Mouse (Mus musculus): Measurements from ENCODE around the gene Smarcd3. TPM values are rescaled to one million over a fixed set of nuclear protein-coding genes. Genes with fewer than 3 reads are reported as not detected.

Gene Smarcd3
- polyA plus RNA-seq, 1 experiment from 2014 or later: 46.2 TPM

DNA sequence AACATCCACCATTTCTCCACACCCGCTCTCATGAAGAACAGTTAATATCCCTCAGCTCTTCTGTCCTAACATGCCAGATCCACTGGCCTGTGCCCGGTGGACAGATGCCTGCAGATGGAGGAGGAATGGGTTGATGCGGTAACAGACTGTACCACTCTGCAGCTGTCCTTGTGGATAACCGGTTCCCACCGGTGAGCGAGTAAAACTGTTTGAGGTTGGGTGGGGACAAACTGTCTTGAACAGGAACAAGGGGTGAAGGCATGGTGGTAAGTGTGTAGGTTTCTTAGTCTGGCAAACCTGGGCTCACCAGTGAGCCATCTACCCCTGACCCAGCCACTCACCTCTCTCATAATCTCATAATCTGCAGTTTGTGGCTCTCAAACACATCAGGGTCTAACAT, 27.1 kb upstream of the Smarcd3 start:
- no peak for ATAC-seq (replicated peaks; ENCODE audit: insufficient number of reproducible peaks, low FRiP score, low TSS enrichment, low read depth)
- WGBS: 80% methylated on average over 6 of the region's 6 CpGs
- H3K4me2 ChIP-seq (ENCODE audit: low read depth, low read length): no peak overlapping the region

DNA sequence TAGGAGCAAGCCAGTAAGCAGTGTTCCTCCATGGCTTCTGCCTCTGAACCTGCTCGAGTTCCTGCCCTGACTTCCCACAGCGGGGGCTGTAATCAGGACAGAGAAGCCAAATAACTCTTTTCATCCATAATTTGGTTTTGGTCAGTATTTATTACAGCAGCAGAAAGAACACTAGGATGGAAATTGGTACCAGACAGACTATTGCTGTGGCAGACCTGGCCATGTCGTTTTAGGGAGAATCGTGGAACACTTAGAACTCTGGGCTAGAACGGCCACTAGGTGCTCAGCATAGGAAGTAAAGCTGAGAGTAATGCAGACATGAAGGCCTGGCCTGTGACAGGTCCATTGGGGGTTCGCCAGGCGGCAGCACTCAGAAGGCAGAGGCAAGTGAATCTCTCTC, 25.5 kb upstream of the Smarcd3 start:
- H3K27ac ChIP-seq (replicated peaks; ENCODE audit: low read depth, low read length): no peak overlapping the region
- DNase-seq (ENCODE audit: low spot score) (no peak), ATAC-seq (replicated peaks; ENCODE audit: insufficient number of reproducible peaks, low FRiP score, low TSS enrichment, low read depth) (no peak)
- no peaks in the 10 kb centered on the region for H3K36me3 ChIP-seq (replicated peaks; ENCODE audit: control insufficient read depth, insufficient read depth, low read depth, low read length)
- no peak overlapping the region for H3K4me3 ChIP-seq (ENCODE audit: low read depth, low read length)
- H3K4me2 ChIP-seq (ENCODE audit: low read depth, low read length): no peak overlapping the region
- H3K4me1 ChIP-seq (ENCODE audit: control insufficient read depth, insufficient read depth, low read length): no peaks in the 10 kb centered on the region
- no peaks in the 10 kb centered on the region for H3K9me3 ChIP-seq (replicated peaks; ENCODE audit: control insufficient read depth, low read length)
- H3K27me3 ChIP-seq (ENCODE audit: control insufficient read depth, insufficient read depth, low read length): no peaks in the 10 kb centered on the region
- H3K9ac ChIP-seq (replicated peaks; ENCODE audit: low read length): no peak overlapping the region
- 74% methylated on average over 7 of the region's 7 CpGs for WGBS

More for the DNA sequence above, 27.1 kb upstream of the Smarcd3 start:
- H3K27me3 ChIP-seq (ENCODE audit: control insufficient read depth, insufficient read depth, low read length): no peaks in the 10 kb centered on the region
- no peaks in the 10 kb centered on the region for H3K4me1 ChIP-seq (ENCODE audit: control insufficient read depth, insufficient read depth, low read length)
- H3K9me3 ChIP-seq (replicated peaks; ENCODE audit: control insufficient read depth, low read length): no peaks in the 10 kb centered on the region
- DNase-seq (ENCODE audit: low spot score): no peak
- H3K4me3 ChIP-seq (ENCODE audit: low read depth, low read length): no peak overlapping the region
- H3K36me3 ChIP-seq (replicated peaks; ENCODE audit: control insufficient read depth, insufficient read depth, low read depth, low read length): no peaks in the 10 kb centered on the region
- no peak overlapping the region for H3K27ac ChIP-seq (replicated peaks; ENCODE audit: low read depth, low read length)
- no peak overlapping the region for H3K9ac ChIP-seq (replicated peaks; ENCODE audit: low read length)

DNA sequence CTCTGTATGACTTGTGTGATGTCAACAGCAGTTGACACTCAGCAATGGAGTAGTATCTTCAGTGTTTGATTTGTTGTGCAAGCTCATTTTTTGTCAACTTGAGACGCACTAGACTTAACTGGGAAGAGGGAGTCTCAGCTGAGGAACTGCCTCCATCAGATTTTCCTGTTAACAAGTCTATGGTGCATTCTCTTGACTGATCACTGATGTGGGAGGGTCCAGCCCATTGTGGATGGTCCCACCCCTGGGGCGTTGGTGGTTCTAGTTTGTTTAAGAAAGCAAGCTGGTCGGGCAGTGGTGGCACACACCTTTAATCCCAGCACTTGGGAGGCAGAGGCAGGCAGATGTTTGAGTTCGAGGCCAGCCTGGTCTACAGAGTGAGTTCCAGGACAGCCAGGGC, 25.0 kb upstream of the Smarcd3 start:
- Histone ChIP-seq H3K36me3 (replicated peaks; ENCODE audit: control insufficient read depth, insufficient read depth, low read depth, low read length) (no peaks in the 10 kb centered on the region), H3K9me3 (replicated peaks; ENCODE audit: control insufficient read depth, low read length) (no peaks in the 10 kb centered on the region), H3K27ac (replicated peaks; ENCODE audit: low read depth, low read length) (no peak overlapping the region), H3K27me3 (ENCODE audit: control insufficient read depth, insufficient read depth, low read length) (no peaks in the 10 kb centered on the region), H3K4me2 (ENCODE audit: low read depth, low read length) (no peak overlapping the region), H3K4me3 (ENCODE audit: low read depth, low read length) (no peak overlapping the region), H3K4me1 (ENCODE audit: control insufficient read depth, insufficient read depth, low read length) (no peaks in the 10 kb centered on the region), H3K9ac (replicated peaks; ENCODE audit: low read length) (no peak overlapping the region)
- WGBS: 69% methylated on average over 4 of the region's 4 CpGs
- no peak for ATAC-seq (replicated peaks; ENCODE audit: insufficient number of reproducible peaks, low FRiP score, low TSS enrichment, low read depth)
- DNase-seq (ENCODE audit: low spot score): no peak

DNA sequence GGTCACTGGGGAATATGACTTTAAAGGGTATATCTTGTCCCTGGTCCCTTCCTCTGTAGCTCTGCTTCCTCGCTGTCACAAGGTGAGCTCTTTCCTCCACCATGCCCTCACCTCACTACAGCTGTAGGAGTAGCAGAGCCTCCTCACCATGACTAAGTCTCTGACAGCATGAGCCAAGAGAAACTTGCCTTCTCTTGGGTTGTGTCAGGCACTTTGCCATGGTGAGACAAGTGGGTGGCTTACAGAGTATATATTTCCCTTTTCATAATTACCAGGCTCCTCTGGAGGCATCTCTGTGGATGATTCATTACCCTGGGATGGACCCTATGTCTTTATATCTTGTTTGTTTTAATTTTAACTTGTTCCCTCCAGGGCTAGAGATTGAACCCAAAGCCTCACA, 21.2 kb upstream of the Smarcd3 start:
- Histone ChIP-seq H3K9me3 (replicated peaks; ENCODE audit: control insufficient read depth, low read length) (no peaks in the 10 kb centered on the region), H3K4me1 (ENCODE audit: control insufficient read depth, insufficient read depth, low read length) (no peaks in the 10 kb centered on the region), H3K36me3 (replicated peaks; ENCODE audit: control insufficient read depth, insufficient read depth, low read depth, low read length) (no peaks in the 10 kb centered on the region), H3K27ac (replicated peaks; ENCODE audit: low read depth, low read length) (no peak overlapping the region), H3K4me2 (ENCODE audit: low read depth, low read length) (no peak overlapping the region), H3K27me3 (ENCODE audit: control insufficient read depth, insufficient read depth, low read length) (no peaks in the 10 kb centered on the region), H3K9ac (replicated peaks; ENCODE audit: low read length) (no peak overlapping the region), H3K4me3 (ENCODE audit: low read depth, low read length) (no peak overlapping the region)
- DNase-seq (ENCODE audit: low spot score): no peak
- WGBS: 74% methylated on average over 1 of the region's 1 CpGs
- no peak for ATAC-seq (replicated peaks; ENCODE audit: insufficient number of reproducible peaks, low FRiP score, low TSS enrichment, low read depth)

DNA sequence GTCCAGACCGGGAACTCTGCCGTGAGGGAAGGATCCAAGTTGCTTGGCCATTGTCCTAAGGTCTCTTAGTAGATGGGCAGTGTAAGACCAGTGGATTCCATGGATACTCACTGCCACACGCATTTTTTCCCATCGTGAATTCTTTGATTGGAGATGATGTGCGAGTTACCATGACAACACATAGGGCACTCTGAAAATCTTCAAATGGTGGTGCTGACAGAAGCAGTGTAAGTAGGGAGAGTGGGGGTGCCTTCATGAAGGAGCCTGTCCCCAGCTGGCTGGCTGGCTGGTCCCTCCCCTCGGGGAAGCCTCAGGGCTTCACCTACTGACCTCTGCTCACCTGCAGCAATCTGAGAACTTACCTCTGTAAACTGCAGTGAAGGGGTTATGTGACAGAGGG, 14.9 kb upstream of the Smarcd3 start:
- 73% methylated on average over 6 of the region's 6 CpGs for WGBS
- ATAC-seq (replicated peaks; ENCODE audit: insufficient number of reproducible peaks, low FRiP score, low TSS enrichment, low read depth) (no peak), DNase-seq (ENCODE audit: low spot score) (no peak)
- no peak overlapping the region for H3K4me3 ChIP-seq (ENCODE audit: low read depth, low read length)
- no peaks in the 10 kb centered on the region for H3K9me3 ChIP-seq (replicated peaks; ENCODE audit: control insufficient read depth, low read length)
- H3K27ac ChIP-seq (replicated peaks; ENCODE audit: low read depth, low read length): no peak overlapping the region
- no peaks in the 10 kb centered on the region for H3K36me3 ChIP-seq (replicated peaks; ENCODE audit: control insufficient read depth, insufficient read depth, low read depth, low read length)
- H3K4me2 ChIP-seq (ENCODE audit: low read depth, low read length): no peak overlapping the region
- H3K4me1 ChIP-seq (ENCODE audit: control insufficient read depth, insufficient read depth, low read length): no peaks in the 10 kb centered on the region
- H3K27me3 ChIP-seq (ENCODE audit: control insufficient read depth, insufficient read depth, low read length): no peaks in the 10 kb centered on the region
- no peak overlapping the region for H3K9ac ChIP-seq (replicated peaks; ENCODE audit: low read length)

DNA sequence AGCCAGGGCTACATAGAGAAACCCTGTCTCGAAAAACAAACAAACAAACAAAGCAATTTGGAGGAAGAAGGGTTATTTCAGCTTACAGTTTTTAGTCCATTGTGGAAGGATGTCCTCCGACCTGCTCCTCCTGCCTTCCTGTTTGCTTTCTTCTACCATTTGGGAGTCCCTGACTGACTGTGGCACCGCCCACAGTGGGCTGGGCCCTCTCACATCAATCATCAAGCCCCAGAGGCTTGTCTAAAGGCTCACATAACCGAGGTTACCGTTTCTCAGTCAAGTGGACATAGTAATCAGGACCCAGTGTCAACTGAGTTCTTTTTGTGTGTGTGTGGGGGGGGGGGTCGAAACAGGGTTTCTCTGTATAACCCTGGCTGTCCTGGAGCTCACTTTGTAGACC, 13.9 kb upstream of the Smarcd3 start:
- Histone ChIP-seq H3K4me2 (ENCODE audit: low read depth, low read length) (no peak overlapping the region), H3K4me3 (ENCODE audit: low read depth, low read length) (no peak overlapping the region), H3K27ac (replicated peaks; ENCODE audit: low read depth, low read length) (no peak overlapping the region), H3K9ac (replicated peaks; ENCODE audit: low read length) (no peak overlapping the region), H3K36me3 (replicated peaks; ENCODE audit: control insufficient read depth, insufficient read depth, low read depth, low read length) (no peaks in the 10 kb centered on the region), H3K9me3 (replicated peaks; ENCODE audit: control insufficient read depth, low read length) (no peaks in the 10 kb centered on the region), H3K4me1 (ENCODE audit: control insufficient read depth, insufficient read depth, low read length) (no peaks in the 10 kb centered on the region), H3K27me3 (ENCODE audit: control insufficient read depth, insufficient read depth, low read length) (no peaks in the 10 kb centered on the region)
- DNase-seq (ENCODE audit: low spot score): no peak
- WGBS: 54% methylated on average over 6 of the region's 6 CpGs
- ATAC-seq (replicated peaks; ENCODE audit: insufficient number of reproducible peaks, low FRiP score, low TSS enrichment, low read depth): no peak

DNA sequence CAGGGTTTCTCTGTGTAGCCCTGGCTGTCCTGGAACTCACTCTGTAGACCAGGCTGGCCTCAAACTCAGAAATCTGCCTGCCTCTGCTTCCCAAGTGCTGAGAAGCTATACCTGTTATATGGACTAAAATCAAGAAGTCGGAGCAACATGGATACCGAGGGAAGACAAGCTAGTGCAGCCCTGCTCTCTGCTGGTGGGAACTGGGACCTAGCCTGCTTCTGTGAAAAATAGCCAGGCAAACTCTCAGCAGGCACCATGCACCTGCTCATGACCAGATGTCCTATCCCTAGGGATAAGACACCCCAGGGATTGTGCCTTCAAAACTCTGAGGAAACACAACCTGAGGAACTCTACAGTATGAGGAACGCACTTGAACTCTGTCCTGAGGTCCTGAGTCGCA, 12.8 kb upstream of the Smarcd3 start:
- Histone ChIP-seq H3K9ac (replicated peaks; ENCODE audit: low read length) (no peak overlapping the region), H3K9me3 (replicated peaks; ENCODE audit: control insufficient read depth, low read length) (no peaks in the 10 kb centered on the region), H3K4me3 (ENCODE audit: low read depth, low read length) (no peak overlapping the region), H3K27ac (replicated peaks; ENCODE audit: low read depth, low read length) (no peak overlapping the region), H3K4me2 (ENCODE audit: low read depth, low read length) (no peak overlapping the region), H3K36me3 (replicated peaks; ENCODE audit: control insufficient read depth, insufficient read depth, low read depth, low read length) (no peaks in the 10 kb centered on the region), H3K27me3 (ENCODE audit: control insufficient read depth, insufficient read depth, low read length) (no peaks in the 10 kb centered on the region), H3K4me1 (ENCODE audit: control insufficient read depth, insufficient read depth, low read length) (no peaks in the 10 kb centered on the region)
- WGBS: 75% methylated on average over 4 of the region's 4 CpGs
- DNase-seq (ENCODE audit: low spot score) (no peak), ATAC-seq (replicated peaks; ENCODE audit: insufficient number of reproducible peaks, low FRiP score, low TSS enrichment, low read depth) (no peak)

DNA sequence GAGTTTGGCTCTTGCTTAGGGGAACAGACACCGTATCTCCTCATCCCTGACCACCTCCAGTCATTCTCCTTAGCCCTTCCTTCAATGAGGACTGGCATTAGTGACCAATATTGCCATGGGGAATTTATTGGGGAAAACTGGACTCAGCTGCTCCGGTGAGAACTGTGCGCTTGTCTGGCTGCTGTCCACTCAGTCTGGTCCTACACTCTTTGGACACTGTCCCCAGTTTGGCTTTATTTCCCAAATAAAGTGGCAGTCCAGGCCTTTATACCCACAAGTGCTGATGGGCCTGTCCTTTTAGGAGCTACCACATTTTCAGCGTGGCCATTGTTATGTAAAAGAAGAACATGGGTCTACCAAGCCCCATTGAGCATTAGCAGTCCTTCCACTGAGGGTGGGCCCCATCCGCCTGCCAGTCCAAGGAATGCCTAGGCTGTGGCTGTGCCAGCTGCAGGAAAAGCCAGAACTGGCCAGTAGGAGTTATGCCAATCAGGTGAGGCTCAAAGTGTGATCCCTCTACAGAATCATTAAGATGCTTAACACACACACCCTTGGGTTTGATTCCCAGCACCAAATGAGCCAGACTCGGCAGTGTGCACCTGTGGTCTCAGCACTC, 11.4 kb upstream of the Smarcd3 start:
- ATAC-seq (replicated peaks; ENCODE audit: insufficient number of reproducible peaks, low FRiP score, low TSS enrichment, low read depth): no peak
- H3K9me3 ChIP-seq (replicated peaks; ENCODE audit: control insufficient read depth, low read length): no peaks in the 10 kb centered on the region

More for the DNA sequence above, 11.4 kb upstream of the Smarcd3 start:
- 70% methylated on average over 6 of the region's 6 CpGs for WGBS
- no peak overlapping the region for H3K4me3 ChIP-seq (ENCODE audit: low read depth, low read length)
- H3K36me3 ChIP-seq (replicated peaks; ENCODE audit: control insufficient read depth, insufficient read depth, low read depth, low read length): no peaks in the 10 kb centered on the region
- no peak overlapping the region for H3K4me2 ChIP-seq (ENCODE audit: low read depth, low read length)
- H3K27me3 ChIP-seq (ENCODE audit: control insufficient read depth, insufficient read depth, low read length): no peaks in the 10 kb centered on the region
- H3K4me1 ChIP-seq (ENCODE audit: control insufficient read depth, insufficient read depth, low read length): no peaks in the 10 kb centered on the region
- H3K9ac ChIP-seq (replicated peaks; ENCODE audit: low read length): no peak overlapping the region
- no peak overlapping the region for H3K27ac ChIP-seq (replicated peaks; ENCODE audit: low read depth, low read length)
- no peak for DNase-seq (ENCODE audit: low spot score)
